Mouse (Mus musculus): ENCODE measurements around the gene Ssc5d. TPM values are rescaled to one million over a fixed set of nuclear protein-coding genes. Genes with fewer than 3 reads are reported as not detected.

Ssc5d gene
- total RNA-seq, 1 experiment from 2014 or later, result 3.9 TPM

GRCm38 (mm10) chr7:4919971-4920370 is 5.6 kb upstream of the Ssc5d start:
- no peak for DNase-seq

GRCm38 (mm10) chr7:4920496-4920895 is 5.1 kb upstream of the Ssc5d start:
- no peak for DNase-seq

- DNase-seq, result peak; percentile 36
Observed at GRCm38 (mm10) chr7:4920976-4921823, 4.4 kb upstream of the Ssc5d start.

GRCm38 (mm10) chr7:4921824-4922482 is 3.6 kb upstream of the Ssc5d start, which contains the start of gene Nat14:
Nat14 (plus strand) TSS chr7:4922028.
- no peak for DNase-seq

GRCm38 (mm10) chr7:4922508-4922907 is 3.1 kb upstream of the Ssc5d start:
- peak; percentile 87 for DNase-seq

GRCm38 (mm10) chr7:4922931-4923565 is 2.5 kb upstream of the Ssc5d start:
- peak; percentile 49 for DNase-seq

- DNase-seq, result peak; percentile 83
Observed at GRCm38 (mm10) chr7:4923586-4924364, 1.8 kb upstream of the Ssc5d start.

- no peak for DNase-seq
Observed at GRCm38 (mm10) chr7:4924483-4924882, 1.1 kb upstream of the Ssc5d start.

- peak; percentile 50 for DNase-seq
Observed at GRCm38 (mm10) chr7:4924891-4925301, 689 bp upstream of the Ssc5d start.

- no peak for DNase-seq
Observed at GRCm38 (mm10) chr7:4926849-4927248, 1.3 kb downstream of the Ssc5d start.

GRCm38 (mm10) chr7:4927711-4928110 is 2.1 kb downstream of the Ssc5d start:
- no peak for DNase-seq

GRCm38 (mm10) chr7:4928323-4928722 is 2.7 kb downstream of the Ssc5d start:
- no peak for DNase-seq

- DNase-seq, result no peak
Observed at GRCm38 (mm10) chr7:4933103-4933502, 7.5 kb downstream of the Ssc5d start.

- no peak for DNase-seq
Observed at GRCm38 (mm10) chr7:4934160-4934914, 8.8 kb downstream of the Ssc5d start.

GRCm38 (mm10) chr7:4936832-4937231 is 11.2 kb downstream of the Ssc5d start:
- no peak for DNase-seq

- DNase-seq, result no peak
Observed at GRCm38 (mm10) chr7:4937392-4937791, 11.8 kb downstream of the Ssc5d start.

GRCm38 (mm10) chr7:4938456-4938855 is 12.9 kb downstream of the Ssc5d start:
- DNase-seq, result peak; percentile 87

GRCm38 (mm10) chr7:4940068-4940479 is 14.5 kb downstream of the Ssc5d start:
- DNase-seq, result peak; percentile 91

GRCm38 (mm10) chr7:4942673-4943072 is 17.1 kb downstream of the Ssc5d start:
- DNase-seq, result no peak

- peak; percentile 96 for DNase-seq
Observed at GRCm38 (mm10) chr7:4943223-4943815, 17.7 kb downstream of the Ssc5d start.

- DNase-seq, result peak; percentile 78
Observed at GRCm38 (mm10) chr7:4947855-4948254, 22.3 kb downstream of the Ssc5d start.
